Mouse (Mus musculus): Measurements from ENCODE around the gene Ctrl. TPM values are rescaled to one million over a fixed set of nuclear protein-coding genes. Genes with fewer than 3 reads are reported as not detected.
"Not testable (repeated sequence)": the region's sequence is repeated elsewhere in the genome, so short reads cannot be mapped to it uniquely, and the experiment has no call there.

The Ctrl gene
- 1 to 10 TPM in 1 of 2 experiments, under 1 TPM in 1; 0.79 to 1.9 TPM for total RNA-seq (2021)

DNA sequence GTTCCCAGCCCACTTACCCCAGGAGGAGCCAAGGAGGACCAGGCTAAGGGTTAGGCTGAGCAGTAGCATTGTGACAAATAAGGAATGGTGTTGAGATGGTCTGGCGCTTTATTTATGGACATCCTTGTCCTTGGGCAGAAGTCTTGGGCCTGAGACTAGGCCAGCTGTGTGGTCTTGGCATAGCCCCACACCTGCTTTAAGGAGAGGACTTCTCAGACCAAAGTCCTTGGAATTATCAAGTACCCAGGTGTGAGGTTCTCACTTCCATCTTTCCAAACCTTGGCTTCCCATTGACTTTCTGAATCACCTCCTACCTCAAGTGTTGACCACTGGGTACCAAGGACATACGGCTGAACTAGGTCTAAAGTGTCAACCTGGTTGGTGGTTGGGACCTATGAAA, at the start of gene Ctrl:
Gene Ctrl, minus strand, starts transcription at position 101 of the 400 bp plus-strand sequence.
- DNase-seq (ENCODE audit: low spot score in 2 of 2) = no peak
- intact Hi-C loops (cut with DNase I) = no loop called here

DNA sequence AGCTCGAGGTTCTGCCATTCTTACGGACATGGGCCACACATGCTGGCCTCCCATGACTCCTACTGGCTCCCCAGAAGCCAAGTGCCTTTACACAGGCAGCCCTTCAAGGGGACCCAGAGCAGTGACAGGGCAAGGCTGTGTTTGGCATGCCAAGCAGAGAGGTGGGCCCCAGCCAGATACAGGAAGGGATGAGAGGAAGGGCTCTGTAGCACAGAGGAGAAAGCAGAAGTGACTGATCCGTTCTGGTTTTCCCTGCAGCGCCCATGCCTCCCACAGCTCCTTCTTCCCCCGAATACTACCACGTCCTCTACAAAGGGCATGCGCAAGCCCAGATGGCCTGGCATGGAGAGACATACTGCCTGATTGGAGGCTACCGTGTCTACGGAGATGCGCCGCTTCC, 49.7 kb upstream of the Ctrl start:
- DNase-seq (ENCODE audit: low spot score in 2 of 2); intact Hi-C loops (cut with DNase I): not testable (repeated sequence)

DNA sequence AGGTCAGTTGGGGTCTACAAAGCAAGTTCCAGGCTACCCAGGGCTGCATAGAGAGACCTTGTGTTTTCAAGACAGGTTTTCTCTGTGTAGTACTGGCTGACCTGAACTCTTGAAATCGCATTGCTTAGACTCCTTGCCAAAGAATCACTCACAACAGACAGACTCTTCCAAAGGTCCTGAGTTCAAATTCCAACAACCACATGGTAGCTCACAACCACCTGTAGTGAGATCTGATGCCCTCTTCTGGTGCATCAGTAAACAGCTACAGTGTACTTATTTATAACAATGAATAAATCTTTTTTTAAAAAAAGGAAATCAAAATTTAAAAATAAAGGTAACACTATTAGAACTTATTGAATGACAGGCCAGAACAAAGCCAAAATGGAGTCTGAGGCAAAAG, 47.5 kb upstream of the Ctrl start:
- no peak for DNase-seq (ENCODE audit: low spot score in 2 of 2)
- intact Hi-C loops (cut with DNase I) = no loop called here

DNA sequence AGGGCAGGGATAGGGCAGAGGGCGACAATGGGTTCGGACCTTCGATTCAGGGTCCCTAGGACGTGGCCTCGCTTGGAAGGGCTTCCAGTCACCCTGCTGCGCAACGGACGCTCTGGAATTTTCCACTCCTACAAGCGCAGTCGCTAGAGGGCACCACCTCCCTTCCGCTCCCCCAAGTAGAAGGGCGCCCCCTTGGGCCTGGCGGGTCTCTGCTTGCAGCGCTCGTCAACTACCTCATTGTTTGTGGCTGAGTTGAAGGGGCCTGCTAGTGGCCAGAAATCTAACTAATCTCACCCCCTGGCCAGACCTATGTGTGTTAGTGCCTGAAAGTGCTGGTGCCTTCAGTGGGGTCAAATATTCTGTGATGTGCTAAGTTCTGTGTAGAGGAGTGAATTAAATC, 45.7 kb upstream of the Ctrl start, which contains the start of gene Dpep3:
Gene Dpep3, minus strand, starts transcription at position 105 of the 400 bp plus-strand sequence.
- no peak for DNase-seq (ENCODE audit: low spot score in 2 of 2)
- intact Hi-C loops (cut with DNase I) = no loop called here

DNA sequence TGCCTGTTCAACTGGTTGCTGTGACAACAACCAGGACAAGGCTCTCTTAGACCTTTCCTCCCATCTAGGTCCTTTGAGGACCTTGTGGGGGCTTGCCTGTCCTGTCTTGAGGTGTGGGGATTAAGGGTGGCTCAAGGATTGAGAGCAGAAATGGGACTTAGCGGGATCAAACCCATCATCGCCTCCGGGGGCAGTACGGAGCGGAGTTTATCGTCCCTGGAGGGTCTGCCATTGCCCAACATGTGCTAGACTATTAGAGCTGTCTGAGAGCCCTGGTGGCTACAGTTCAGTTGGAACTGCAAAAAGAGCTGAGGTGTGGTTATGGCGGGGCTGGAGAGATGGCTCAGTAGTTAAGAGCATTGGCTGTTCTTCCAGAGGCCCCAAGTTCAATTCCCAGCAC, 41.7 kb upstream of the Ctrl start:
- no peak for DNase-seq (ENCODE audit: low spot score in 2 of 2)
- intact Hi-C loops (cut with DNase I) = no loop called here

DNA sequence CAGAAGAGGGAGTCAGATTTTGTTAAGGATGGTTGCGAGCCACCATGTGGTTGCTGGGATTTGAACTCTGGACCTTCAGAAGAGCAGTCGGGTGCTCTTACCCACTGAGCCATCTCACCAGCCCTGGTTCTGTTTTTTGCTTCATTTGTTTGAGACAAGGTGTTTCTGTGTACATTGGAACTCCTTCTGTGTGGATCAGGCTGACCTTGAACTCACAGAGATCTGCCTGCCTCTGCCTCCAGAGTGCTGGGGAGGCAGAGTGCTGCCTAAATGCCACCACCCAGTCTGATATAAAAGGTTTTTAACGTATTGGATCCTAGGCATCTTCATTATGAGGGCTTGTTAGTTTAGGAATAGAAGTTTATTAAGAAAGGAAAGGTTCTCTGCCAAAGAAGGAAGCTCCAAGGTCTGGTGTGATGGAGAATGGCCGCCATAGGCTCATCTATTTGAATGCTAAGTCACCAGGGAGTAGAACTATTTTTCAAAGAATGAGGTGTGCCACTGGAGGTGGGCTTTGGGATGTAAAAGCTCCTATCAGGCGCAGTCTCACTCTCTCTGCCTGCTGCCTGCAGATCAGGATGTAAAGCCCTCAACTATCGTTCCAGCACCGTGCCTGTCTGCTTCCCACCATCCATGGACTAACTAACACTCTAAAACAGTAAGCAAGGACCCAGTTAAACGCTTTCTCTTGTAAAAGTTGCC, 37.5 kb upstream of the Ctrl start:
- no peak for DNase-seq (ENCODE audit: low spot score in 2 of 2)
- intact Hi-C loops (cut with DNase I) = no loop called here

DNA sequence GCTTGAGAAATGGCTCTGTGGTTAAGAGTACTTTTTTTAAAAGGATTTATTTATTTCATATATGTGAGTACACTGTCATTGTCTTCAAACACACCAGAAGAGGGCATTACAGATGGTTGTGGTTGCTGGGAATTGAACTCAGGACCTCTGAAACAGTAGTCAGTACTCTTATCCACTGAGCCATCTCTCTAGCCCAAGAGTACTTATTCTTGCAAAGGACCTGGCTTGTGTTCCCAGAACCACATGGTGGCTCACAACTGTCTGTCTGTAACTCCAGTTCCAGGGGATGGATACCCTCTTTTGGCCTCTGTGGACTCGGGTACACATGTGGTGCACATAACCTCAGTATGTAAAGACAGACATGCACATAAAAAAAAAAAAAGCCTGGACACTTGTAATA, 35.7 kb upstream of the Ctrl start:
- intact Hi-C loops (cut with DNase I) = no loop called here
- no peak for DNase-seq (ENCODE audit: low spot score in 2 of 2)

DNA sequence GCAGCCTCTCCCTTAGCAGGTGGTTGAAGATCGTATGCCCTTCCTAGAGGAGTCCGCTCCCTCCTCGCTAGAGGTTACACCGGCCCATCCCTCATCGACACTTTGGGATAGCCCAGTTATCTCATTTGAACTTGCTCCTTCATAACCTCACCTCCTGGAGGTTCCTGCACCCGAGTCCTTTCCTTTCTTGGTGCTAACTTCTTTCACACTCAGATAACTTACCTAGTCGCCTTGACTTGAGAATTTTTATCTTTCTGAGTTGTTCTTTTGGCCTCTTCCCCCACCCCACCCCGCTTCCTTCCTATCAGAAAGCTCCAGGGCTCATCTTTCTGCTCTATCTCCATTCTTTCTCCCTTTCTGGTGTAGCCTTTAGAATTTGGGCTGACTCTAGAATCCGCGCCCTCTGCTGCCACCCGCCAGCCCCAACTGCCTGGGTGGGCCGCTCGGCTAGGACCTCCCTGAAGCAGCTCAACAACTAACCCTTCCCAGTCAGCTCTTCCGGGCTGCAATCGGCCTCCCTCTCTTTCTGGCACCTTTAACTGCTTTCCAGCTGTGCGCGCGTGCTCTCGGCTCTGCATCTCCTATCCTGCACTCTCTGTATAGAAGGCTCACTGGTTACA, 33.1 kb upstream of the Ctrl start:
- intact Hi-C loops (cut with DNase I) = no loop called here
- no peak for DNase-seq (ENCODE audit: low spot score in 2 of 2)

DNA sequence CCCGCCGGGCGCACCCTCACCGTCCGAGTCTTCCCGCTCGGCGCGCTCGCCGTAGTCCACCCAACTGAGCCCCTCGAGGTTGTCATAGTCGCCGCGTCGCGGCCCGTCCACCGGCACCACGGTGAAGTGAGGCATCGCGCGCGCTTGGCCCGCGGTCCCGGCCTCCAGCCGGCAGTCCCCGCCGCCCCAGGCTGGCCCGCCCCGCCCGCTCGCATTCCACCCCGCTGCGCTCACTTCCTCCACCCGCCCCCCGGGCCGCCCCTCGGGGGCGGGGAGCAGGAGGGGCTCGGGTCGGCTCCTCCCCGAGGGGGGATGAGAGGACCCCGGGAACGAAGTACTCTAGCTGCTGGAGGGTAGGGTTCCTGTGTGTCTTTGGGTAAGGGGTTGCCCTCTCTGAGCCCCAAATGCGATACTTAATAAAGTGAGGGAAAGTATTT, 32.3 kb upstream of the Ctrl start, which contains the start of gene Slc12a4:
Gene Slc12a4, minus strand, starts transcription at position 193 of the 437 bp plus-strand sequence.
- no peak for DNase-seq (ENCODE audit: low spot score in 2 of 2)
- intact Hi-C loops (cut with DNase I) = loop anchor here (2.0 kb wide), 1 partner anchor 27 kb away; the partner anchor contains the start of gene Psmb10

DNA sequence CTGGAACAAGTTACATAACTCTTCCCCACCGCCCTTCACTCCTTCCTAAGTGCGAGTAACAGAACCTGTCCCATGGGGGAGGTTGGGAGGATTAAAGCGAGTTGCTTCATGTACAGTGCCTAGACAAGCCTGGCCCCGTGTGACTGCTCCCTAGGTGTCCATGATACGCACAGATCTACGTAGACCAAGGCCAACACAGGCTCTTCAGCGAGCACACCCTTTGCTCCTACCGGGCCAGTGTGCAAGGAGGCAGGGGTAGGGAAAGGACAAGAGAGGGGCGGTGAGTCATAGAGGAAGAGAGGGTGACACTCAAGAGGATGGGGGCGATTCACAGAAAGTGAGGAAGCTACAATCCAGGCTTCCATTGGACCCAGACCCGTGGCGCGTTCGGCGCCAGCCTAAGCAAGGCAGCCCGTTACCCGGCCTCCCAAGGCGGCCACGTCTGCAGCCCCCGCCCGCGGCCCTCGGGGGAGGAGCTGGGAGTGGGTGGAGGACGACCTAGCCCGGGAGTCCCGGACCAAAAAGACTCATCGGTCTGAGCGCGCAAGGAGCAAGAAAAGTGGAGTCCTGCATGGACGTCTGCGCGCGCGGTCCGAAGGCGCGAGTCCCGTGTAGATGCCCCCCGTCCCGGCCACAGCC, 31.7 kb upstream of the Ctrl start:
- no peak for DNase-seq (ENCODE audit: low spot score in 2 of 2)
- intact Hi-C loops (cut with DNase I) = loop anchor here (2.0 kb wide), 1 partner anchor 27 kb away; the partner anchor contains the start of gene Psmb10

DNA sequence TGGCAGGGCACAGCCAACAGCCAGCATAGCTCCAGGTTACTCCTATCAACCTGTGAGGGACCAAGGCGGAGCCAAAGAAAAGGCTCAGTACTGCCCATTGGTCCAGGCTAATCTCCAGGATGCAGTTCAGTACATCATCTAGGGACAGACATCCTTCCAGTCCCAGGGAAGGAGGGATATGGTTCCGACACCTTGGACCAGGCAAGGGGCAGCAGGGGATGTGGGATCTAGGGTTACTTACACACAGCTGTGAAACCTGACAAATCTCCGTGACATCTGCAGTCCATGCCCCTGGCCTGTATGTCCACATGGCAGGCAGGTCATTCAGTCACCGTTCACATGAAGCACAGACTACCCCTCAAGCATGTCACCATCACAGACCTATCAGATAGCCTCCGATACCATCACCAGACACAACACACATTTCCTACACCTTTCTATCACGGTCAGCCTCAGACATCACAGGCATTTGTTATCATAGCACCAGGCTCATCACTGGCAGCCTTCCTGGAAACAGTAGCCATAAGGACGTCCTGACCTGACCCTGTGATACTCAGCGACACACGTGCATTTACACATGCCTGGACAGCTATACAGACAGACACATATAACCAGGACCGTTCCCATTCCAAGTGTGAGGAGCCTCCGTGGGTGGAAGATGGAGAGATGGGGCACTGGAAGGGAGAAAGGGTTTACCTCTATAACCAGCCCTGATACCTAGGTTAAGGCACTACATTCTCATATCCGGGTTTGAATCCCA, 31.0 kb upstream of the Ctrl start:
- intact Hi-C loops (cut with DNase I) = loop anchor here (2.0 kb wide), 1 partner anchor 26 kb away; the partner anchor contains the start of gene Psmb10

DNA sequence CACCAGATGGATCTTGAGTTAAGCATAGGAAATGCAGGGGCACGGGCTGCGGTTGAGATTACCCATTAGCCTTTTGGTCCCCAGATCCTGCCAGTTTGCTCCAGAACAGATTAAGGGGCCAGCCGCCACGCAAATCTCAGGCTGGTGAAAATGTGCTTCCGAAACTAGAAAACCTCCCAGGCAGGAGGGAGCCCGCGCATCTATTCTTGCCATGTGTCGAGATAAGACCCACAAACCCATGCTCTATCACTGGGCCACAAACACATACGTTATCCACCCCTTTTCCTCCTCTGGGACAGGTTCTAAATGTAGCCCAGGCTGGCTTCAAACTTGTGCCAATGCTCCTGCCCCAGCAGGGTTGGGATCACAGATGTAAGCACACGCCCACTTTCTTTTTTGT, 27.9 kb upstream of the Ctrl start:
- intact Hi-C loops (cut with DNase I) = no loop called here
- no peak for DNase-seq (ENCODE audit: low spot score in 2 of 2)

More for the DNA sequence above, 31.0 kb upstream of the Ctrl start:
- no peak for DNase-seq (ENCODE audit: low spot score in 2 of 2)

DNA sequence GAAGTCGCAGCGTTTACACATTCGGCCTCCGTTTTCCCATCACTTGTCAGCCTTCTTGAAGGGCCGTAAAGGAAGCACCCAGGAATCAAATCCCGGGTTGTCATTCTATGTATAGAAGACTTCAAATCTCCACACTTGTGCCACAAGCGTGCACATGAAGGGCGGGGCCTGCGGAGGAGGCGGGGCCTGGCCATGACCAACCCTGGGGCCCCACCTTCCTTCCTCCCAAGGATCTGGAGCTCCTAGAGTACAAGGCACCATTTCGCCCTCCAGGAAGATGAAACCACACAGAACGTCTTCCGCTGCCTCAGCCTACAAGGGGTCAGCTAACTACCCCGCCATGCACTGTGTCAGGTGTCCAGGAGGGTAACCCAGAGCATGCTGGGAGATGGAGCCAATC, 27.4 kb upstream of the Ctrl start:
- no peak for DNase-seq (ENCODE audit: low spot score in 2 of 2)
- intact Hi-C loops (cut with DNase I) = no loop called here

DNA sequence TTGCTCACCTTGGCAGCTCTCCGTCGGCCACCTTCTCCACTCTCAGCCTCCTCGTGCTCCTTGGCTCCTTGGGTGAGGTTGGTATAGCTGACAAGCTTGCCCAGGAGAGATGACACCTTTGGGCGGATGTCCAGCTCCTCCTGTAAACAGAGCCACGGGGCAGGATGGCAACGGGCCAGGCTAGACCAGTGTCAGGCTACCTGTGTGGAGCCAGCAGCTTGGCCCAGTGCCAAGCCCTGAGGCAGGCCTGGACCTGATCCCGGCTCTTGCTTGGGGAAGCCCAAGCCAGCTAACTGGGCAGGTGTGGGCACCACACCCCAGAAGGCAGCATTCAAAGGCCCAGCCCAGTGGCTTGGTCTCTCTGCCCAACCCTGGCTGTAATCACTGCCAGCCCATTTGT, 25.7 kb upstream of the Ctrl start:
- intact Hi-C loops (cut with DNase I) = no loop called here
- no peak for DNase-seq (ENCODE audit: low spot score in 2 of 2)

DNA sequence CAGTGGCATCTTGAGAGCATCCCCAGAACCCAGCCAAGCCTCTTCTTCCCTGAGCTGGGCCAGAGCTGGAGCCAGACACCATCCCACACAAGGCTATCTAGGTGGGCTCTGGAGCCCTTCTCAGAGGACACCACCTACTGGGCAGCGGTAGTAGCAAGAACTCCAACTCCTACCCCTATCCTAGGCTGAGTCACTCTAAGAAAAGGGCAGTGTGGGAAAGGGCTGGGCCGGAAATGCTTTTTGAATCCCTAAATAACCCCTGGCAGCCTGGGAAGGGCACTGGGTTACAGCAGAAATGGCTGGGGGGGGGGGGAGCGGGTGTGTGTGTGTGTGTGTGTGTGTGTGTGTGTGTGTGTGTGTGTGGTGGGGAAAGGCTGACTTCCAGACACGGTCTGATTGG, 24.2 kb upstream of the Ctrl start:
- no peak for DNase-seq (ENCODE audit: low spot score in 2 of 2)
- intact Hi-C loops (cut with DNase I) = no loop called here

DNA sequence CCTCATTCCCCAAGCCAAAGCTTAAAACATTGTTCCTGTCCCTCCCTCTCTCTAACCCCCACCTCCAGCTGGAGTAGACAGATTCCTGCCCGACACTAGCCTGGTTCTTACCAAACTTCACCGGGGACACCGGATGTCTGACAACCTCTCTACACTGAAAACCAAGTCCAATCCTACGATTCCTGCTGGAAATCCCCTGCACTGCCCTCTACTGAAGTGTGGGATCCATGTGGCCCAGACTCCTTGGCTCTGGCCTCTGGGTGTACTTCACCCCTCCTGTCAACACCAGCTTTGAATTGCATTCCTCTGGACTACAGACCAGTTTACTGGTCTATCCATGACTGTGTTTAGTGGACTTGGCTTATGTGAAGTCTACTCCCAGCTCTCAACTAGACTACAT, 22.9 kb upstream of the Ctrl start:
- intact Hi-C loops (cut with DNase I) = no loop called here
- no peak for DNase-seq (ENCODE audit: low spot score in 2 of 2)

DNA sequence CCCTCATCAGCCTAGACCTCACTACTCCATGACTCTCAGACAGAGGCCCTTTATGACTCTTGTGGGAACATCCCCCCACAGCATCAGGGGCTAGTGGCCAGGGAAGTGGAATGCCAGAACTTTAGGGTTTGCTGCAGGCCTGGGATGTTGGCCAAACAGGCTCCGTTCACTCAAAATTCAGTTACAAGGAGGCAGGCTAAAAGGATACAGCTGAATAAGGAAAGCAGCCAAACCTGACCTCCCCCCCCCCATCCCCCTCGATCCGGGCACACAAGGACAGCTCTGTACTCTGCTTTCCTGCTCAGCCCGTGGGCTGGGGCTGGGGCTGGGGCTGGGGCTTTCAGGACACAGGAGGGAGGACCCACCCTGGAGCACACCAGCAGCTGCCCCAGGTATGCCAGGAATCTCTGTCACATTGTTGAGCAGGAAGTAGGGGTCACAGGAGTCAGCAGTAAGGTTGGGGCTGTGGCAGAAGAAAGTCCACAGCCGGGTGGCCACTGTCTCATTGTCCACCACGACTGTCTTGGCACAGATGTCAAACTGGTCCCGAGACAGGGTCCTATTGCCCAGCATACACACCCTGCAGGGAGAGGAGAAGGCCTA, 17.5 kb upstream of the Ctrl start:
- no peak for DNase-seq (ENCODE audit: low spot score in 2 of 2)
- intact Hi-C loops (cut with DNase I) = no loop called here

DNA sequence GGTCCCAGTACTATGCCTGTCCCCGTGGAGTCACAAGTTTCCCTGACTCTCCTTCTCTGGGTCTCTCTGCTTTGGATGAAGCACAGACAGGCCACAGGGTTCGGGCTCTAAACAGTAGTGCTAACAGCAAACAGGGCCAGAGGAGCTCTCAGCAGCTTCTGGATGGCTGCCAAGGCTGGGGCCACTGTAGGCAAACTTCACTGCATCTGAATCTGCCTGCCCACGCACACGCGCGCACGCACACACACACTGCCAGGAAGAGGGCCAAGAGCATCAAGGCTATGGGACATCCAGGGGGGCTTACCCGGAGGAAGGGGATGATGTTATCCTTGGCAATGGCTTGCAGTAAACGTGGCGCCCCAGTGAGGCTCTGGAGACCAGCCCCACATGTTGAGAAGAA, 15.7 kb upstream of the Ctrl start:
- intact Hi-C loops (cut with DNase I) = no loop called here
- peak in 1 of 2 experiments; percentile 39 for DNase-seq (ENCODE audit: low spot score in 2 of 2)

DNA sequence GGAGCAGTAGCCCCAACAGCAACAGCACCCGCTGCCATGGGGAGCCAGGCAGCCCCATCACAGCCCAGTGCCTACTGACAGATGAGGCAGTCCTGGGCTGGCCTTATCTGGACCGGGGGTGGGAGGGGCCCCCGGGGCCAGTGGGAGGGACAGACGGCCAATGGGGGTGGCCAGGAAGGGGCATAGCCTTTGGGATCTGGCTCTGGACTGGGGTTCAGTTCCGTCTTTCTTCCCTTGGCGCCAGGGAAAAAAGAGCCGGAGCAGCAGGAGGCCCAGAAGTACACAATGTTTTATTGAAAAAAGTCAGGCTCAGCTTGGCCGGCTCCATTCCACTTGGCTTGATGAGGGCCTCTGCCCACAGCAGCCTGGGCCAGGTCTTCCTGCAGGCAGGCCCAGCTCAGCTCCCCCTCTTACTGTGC, 9.7 kb upstream of the Ctrl start, which contains the start of gene Lcat:
Gene Lcat, minus strand, starts transcription at position 62 of the 419 bp plus-strand sequence.
- no peak for DNase-seq (ENCODE audit: low spot score in 2 of 2)

More for the DNA sequence above, 9.7 kb upstream of the Ctrl start, which contains the start of gene Lcat:
- intact Hi-C loops (cut with DNase I) = no loop called here

All from left cerebral cortex, postnatal 36 days (tissue).